Mouse (Mus musculus) testis, adult 2 months (tissue): ENCODE measurements around the gene Psmc5. TPM values are rescaled to one million over a fixed set of nuclear protein-coding genes. Genes with fewer than 3 reads are reported as not detected.
A peak's percentile ranks its signal among the peaks of the same experiment; 100 is the strongest.

Experiments
- H3K27ac ChIP-seq: fragments of 200-500 bp; 2 replicates; pipeline ENCODE4 v1.5.1; 2012; ENCODE audit warnings: low read depth, low read length; ENCODE audit not compliant: control insufficient read depth, insufficient read depth
- H3K27me3 ChIP-seq: fragments of 200-500 bp; 2 replicates; pipeline ENCODE4 v1.6.1; 2012; ENCODE audit warnings: mild to moderate bottlenecking, low read length, moderate library complexity; ENCODE audit not compliant: control insufficient read depth, insufficient read depth
- H3K36me3 ChIP-seq: fragments of 200-500 bp; 2 replicates; pipeline ENCODE4 v1.6.1; 2012; ENCODE audit warnings: mild to moderate bottlenecking, low read length; ENCODE audit not compliant: control insufficient read depth, insufficient read depth
- H3K4me1 ChIP-seq: fragments of 200-500 bp; 2 replicates; pipeline ENCODE4 v1.6.1; 2012; ENCODE audit warnings: low read length; ENCODE audit not compliant: control insufficient read depth, insufficient read depth
- H3K4me3 ChIP-seq: fragments of 200-500 bp; 2 replicates; pipeline ENCODE4 v1.5.1; 2012; ENCODE audit warnings: low read depth, mild to moderate bottlenecking, low read length, moderate library complexity, mixed read lengths; ENCODE audit not compliant: control insufficient read depth
- CTCF ChIP-seq: fragments of 200-500 bp; IDR thresholded peaks from 2 replicates; pipeline ENCODE4 v1.5.1; 2012; ENCODE audit warnings: low read depth, mild to moderate bottlenecking, inconsistent platforms, low read length, moderate library complexity; ENCODE audit not compliant: control insufficient read depth, insufficient read depth, insufficient replicate concordance
- POLR2A ChIP-seq: fragments of 200-500 bp; IDR thresholded peaks from 2 replicates; pipeline ENCODE4 v1.6.1; 2012; ENCODE audit warnings: low read depth, mild to moderate bottlenecking, inconsistent platforms, low read length, moderate library complexity; ENCODE audit not compliant: control insufficient read depth
- polyA plus RNA-seq: library from polyadenylated mRNA; depleted of rRNA; stranded (reverse); fragments of >200 nt; gene quantifications from 2 replicates; pipeline ENCODE4 v1.2.3, GENCODE M21; 2012

Psmc5 gene
- polyA plus RNA-seq, 1 experiment: 90.9 TPM

DNA sequence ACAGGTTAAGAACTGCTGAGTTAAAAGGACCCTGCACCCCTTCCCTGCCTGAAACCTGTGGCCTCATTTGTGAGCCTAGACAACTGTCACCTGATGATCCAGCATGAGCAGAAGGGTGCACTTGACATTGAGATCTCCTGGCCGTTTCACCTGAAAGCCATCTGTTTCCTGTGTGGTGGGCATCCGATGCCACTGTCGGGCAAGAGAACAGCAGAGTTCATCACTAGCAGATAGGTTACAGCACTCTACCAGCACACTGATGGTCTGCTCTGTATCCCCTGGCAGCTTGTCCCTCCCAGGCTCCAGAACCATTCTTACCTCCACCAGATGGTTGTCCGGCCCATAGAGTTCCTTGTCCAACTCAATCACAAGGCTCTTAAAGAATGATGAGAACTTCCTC is 9.6 kb downstream of the Psmc5 start:
- Histone ChIP-seq H3K27ac (no peak overlapping the region), H3K4me3 (no peak overlapping the region), H3K36me3 (peaks cover 3% of the 10 kb centered on the region), H3K27me3 (no peaks in the 10 kb centered on the region), H3K4me1 (peaks cover 7% of the 10 kb centered on the region)
- no peak for TF ChIP-seq POLR2A
- TF ChIP-seq CTCF: no peak

DNA sequence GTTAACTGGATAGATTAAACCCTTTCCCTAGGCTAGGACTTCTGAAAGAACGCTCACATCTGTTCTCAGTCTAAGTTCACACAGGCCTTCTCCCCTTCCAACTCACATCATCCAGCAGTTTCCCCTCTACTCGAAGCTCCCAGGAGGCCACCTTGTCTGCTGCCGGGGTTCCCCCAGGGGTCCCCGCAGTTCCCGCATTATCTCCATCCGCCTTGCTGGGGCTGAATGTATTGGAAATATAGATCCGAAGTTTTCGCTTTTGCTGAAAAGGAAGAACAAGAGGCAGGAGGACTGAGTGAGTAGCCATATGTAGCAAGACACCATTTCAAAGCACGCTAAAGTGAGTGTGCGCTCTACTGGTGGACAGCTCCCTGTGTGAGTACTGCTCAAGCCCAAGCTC is 10.5 kb downstream of the Psmc5 start:
- H3K27me3 ChIP-seq: no peaks in the 10 kb centered on the region
- H3K4me3 ChIP-seq: no peak overlapping the region
- peaks cover 3% of the 10 kb centered on the region for H3K36me3 ChIP-seq

DNA sequence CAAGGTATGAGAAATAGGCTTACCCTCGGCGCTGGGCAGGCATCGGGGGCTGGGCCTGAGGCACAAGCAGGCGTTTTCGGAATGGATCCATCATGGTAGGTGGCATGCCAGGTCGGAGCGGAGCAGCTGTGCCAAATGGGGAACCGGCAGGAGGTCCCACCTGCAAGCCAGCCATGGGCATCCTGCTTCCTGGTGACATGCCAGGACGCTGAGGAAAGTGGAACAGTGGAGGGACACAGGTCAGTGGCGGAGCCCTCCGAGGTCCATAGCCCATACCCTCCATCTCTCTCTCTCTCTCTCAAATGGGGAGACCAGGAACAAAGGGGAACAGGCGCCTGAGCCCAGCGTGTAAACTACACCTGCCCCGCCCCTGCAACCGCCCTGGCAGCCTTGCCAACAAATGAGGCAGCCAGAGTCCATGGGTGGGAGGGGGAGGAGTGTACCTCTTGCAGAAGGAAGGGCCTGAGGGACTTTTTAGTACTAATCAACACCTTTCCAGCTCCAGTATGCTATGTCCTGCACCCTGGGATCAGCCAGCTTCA is 11.4 kb downstream of the Psmc5 start:
- Histone ChIP-seq H3K4me1 (peaks cover 16% of the 10 kb centered on the region), H3K27me3 (no peaks in the 10 kb centered on the region), H3K27ac (peak overlapping the region; percentile 8), H3K4me3 (no peak overlapping the region), H3K36me3 (peaks cover 3% of the 10 kb centered on the region)
- no peak for TF ChIP-seq CTCF
- TF ChIP-seq POLR2A: no peak

More for the DNA sequence above, 10.5 kb downstream of the Psmc5 start:
- no peak overlapping the region for H3K27ac ChIP-seq
- TF ChIP-seq POLR2A: no peak
- no peak for TF ChIP-seq CTCF
- H3K4me1 ChIP-seq: peaks cover 11% of the 10 kb centered on the region

DNA sequence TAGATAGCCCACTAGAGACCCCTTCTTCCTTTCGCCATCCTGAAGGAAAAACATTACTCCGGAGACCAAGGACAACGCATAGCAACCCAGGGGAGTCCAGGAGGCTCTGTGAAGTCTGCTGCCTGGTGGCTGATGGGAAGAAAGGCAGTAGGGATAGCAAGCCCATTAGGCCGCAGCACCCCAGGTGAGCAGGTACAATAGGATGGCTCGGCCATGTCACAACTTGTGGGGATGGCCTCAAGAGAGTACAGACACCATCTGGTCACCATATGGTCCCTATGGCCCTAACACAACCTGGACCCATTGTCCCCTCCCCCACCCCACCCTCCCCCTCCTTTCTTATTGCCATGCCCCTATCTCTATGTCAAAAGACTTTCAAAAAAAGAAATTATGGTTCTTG is 11.9 kb downstream of the Psmc5 start:
- H3K27me3 ChIP-seq: no peaks in the 10 kb centered on the region
- TF ChIP-seq CTCF (no peak), POLR2A (no peak)
- H3K36me3 ChIP-seq: peaks cover 3% of the 10 kb centered on the region; the same call in 1 of the 2 replicates
- H3K4me3 ChIP-seq: no peak overlapping the region
- peaks cover 16% of the 10 kb centered on the region for H3K4me1 ChIP-seq
- peak overlapping the region; percentile 8 for H3K27ac ChIP-seq

DNA sequence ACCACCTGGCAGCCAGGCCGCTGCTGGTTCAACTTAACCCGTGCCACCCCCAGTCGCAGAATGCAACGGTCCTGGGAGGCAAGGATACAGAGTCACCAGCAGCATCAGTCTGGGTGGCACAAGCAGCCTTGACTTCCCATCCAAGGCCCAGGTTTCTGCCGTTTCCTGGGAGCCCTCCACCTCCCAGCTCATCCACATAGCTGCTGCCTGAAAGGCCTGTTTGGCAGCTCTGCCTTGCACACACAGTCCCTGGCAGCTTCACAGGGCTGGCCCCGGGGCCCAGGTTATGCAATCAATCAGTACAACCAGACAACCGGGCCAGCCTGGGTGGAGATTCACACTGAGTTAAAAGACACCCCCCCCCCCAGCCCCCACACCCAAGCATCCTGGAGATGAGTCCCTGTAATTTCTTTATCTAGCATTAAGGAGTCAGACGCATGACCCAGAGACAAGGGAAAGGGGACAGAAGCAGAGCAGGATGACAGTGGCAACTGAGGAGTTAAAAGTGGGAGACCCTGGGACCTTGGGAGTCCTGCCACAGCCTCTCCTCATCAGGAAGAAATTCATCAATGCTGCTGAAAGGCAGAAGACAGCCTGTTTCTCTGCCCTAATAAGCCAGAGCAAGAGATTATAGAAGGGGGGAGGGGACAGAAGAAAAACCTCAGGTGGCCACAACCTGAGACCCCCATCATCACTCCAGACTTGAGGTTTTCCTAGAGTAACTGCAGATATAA is 12.5 kb downstream of the Psmc5 start:
- Histone ChIP-seq H3K27ac (peak overlapping the region; percentile 76), H3K4me3 (no peak overlapping the region), H3K4me1 (peaks cover 18% of the 10 kb centered on the region), H3K27me3 (no peaks in the 10 kb centered on the region), H3K36me3 (peaks cover 3% of the 10 kb centered on the region; the same call in 1 of the 2 replicates)
- no peak for TF ChIP-seq CTCF
- TF ChIP-seq POLR2A: no peak

DNA sequence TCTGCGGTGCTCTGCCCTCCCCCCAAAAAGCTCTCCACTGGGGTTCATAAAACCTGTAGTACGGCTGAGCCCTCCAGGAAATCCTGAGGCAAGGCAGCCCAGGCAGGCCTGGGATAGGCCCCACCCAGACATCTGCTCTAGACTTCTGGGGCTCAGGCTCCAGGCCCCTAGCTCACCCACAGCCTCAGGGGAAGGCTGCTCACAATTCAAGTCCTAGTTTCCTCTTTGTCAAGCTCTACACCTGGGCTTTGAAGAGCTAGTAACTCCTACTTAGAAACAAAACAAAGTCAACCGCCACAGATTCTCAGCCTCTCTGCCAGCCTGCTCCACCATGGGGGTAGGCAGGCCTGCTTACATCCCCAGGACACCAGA is 13.1 kb downstream of the Psmc5 start:
- no peak overlapping the region for H3K4me3 ChIP-seq
- no peaks in the 10 kb centered on the region for H3K27me3 ChIP-seq
- no peak for TF ChIP-seq CTCF
- TF ChIP-seq POLR2A: no peak
- peaks cover 3% of the 10 kb centered on the region; the same call in 1 of the 2 replicates for H3K36me3 ChIP-seq
- peaks cover 21% of the 10 kb centered on the region for H3K4me1 ChIP-seq
- H3K27ac ChIP-seq: peak overlapping the region; percentile 76

DNA sequence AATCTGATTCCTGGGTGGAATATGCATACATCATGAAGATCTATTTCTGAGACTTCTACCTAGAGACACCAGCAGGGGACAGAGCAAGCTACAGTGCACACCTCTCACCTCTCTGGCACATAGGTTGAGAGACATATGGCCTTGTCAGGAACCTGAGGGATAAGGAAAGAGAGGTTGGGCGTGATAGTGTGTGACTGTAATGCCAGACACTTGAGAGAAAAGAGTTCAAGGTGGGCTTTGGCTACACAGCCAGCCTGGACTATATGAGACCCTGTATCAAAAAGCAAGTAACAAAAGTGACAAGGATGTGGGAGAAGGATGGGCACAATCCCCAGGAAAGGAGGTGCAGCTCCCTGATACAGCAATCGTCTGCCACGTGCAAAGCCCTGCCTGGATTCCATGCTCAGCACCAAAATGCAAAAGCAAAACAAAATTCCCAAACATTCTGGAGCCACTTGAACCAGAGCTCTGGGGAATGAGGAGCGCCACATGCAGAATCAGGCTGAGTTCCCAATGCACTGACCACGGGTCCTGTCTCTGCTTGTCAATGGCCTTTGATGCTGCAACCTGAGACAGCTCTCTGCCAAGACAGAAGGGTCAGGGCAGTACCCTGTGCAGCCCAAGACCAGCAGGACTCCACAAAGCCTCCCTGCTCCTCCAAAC is 15.3 kb downstream of the Psmc5 start:
- no peaks in the 10 kb centered on the region for H3K36me3 ChIP-seq
- peaks cover 34% of the 10 kb centered on the region for H3K4me1 ChIP-seq
- peak overlapping the region; percentile 97 for H3K27ac ChIP-seq
- TF ChIP-seq POLR2A: no peak
- TF ChIP-seq CTCF: no peak
- peak overlapping the region; percentile 92 for H3K4me3 ChIP-seq
- no peaks in the 10 kb centered on the region for H3K27me3 ChIP-seq
